Mouse (Mus musculus) adipocyte (in vitro differentiated cells): ENCODE data around the gene Osbpl3.

Source experiments
- DNase-seq: peaks from one replicate; pipeline ENCODE4 v3.0.0-alpha.2; 2016; ENCODE audit warnings: low spot score

The Osbpl3 gene

DNA sequence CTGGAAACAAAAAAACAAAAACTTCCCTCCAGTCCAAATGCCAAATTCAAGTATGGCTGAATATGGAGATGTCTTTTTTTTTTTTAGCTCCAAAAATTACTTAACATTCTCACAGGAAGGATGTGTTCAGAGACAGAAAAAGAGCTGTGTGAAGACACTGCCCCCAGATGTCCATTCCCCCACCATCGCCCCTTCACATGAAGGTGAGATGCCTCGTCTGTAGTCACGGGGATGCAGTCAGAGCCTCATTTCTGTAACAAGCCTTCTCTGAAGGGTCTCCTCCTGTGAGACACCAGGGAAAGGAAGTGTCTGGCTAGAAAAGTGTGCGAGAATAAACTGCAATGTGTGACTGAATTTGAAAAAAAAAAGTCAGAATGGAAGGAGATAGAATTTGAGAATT lies 53.1 kb downstream of the Osbpl3 start:
- DNase-seq: no peak

DNA sequence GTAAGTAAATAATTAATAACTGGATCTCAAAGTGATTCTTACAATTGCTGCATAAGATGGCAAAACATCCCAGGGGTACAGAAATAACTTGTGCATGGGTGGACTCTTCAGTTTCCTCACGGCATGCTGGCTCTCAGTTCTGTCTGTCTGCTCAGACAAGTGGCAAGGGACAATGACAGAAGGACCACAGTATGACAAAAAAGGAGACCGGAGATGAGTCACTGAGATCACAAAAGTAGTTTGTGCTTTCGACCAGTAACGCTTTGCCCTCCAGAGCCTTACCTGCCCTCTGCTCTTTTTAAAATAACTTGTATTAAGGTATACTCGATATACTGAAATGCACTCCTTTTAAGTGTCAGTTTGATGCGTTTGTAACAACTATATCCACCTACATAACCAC lies 55.8 kb downstream of the Osbpl3 start:
- DNase-seq: no peak

DNA sequence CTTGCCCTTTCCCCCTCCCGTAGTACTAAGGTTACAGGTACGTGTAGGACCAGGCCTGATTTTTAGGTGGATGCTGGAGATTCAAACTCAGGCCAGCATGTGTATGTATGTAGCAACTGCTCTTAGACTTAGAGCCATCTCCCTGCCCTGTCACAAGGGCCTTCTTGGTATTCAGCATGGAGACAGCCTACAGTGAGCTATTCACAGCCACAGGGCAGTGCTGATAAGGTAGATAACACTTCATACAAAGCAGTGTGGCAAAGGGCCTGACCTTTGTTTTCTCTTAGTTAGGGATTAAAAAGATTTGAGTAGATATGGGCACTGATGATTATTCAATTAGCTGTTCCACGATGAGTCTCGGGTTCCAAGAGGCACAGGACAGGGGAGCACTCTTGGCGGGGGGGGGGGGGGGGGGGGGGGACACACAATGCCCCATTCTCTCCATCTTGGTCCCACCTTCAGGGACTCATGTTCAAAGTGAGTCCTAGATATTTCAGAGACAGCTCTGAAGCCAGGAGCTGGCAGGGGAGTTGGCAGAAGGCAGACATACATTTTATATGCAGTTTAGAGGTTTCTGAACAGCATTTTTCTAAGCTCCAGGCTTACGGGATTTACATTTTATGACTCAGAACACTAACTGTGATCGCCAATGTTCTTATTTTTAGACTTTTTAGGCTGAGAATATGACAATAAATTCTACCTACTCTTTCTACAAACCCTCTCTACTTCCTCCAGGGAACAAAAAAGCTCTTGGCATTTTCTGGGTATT lies 56.4 kb downstream of the Osbpl3 start:
- DNase-seq: no peak

DNA sequence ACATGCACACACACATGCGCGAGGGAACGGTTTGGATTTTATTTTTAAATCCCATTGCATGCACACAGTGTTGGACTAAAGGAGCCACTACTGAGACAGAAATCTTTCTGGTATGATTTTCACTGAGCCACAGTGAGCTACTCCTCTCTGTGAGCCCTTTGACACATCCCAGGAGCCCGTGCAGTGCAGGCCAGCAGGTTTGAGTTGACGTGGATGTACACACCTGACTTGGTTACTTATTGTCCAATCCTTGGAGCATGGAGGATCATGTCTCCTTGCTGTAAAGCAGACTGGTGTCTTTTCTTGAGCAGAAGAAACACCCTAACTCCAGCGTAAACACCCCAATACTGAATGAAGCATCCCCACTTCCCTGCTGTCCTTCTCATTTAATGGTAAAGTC lies 57.7 kb downstream of the Osbpl3 start:
- DNase-seq: no peak

DNA sequence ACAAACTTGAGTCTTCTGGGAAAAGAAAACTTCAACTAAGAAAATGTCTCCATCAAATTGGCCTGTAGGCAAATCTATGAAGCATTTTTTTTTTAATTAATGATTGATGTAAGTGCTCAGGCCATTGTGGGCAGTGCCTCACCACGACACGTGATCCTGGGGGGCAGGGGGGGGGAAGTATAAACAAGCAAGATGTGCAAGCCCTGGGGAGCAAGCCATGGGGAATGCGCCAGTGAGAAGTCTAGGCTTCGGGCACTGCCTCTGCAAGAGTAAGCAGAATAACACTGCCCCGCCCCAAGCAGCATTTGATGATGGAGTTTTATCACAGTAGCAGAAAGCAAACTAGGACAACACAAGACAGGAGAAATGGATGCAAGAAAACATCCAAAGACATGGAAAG lies 58.9 kb downstream of the Osbpl3 start:
- no peak for DNase-seq

DNA sequence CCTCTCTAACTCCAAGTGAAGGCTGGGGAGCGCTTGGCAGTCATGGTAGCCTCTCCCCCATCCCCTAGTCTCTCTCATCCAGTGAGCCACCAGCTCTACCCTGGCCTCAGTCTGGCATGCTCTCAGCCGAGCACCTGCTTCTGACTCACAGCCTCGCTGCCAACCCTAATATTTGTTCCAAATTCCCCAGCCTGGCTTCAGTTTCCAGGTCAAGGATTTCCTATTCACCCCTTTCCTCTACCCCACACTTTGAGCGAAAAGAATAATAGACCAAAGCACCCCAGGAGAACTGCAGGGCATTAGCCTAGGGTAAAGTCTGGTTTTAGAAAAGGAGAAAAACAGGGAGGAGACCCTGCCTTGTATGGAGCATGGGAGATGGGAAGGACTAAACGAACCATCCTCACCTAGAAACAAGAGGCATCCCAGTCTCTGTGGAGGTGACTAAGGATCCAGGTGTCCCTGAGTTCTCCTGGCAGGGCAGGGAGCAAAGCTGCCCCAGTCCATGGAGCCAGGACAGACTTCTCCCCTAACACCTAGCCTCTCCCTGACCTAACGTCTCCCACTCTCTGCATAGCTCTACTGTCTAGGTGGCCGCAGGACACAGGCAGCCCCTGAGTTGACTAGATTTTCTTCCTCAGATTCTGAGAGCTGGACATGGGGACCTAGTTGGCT lies 60.2 kb downstream of the Osbpl3 start:
- DNase-seq: peak; percentile 39

DNA sequence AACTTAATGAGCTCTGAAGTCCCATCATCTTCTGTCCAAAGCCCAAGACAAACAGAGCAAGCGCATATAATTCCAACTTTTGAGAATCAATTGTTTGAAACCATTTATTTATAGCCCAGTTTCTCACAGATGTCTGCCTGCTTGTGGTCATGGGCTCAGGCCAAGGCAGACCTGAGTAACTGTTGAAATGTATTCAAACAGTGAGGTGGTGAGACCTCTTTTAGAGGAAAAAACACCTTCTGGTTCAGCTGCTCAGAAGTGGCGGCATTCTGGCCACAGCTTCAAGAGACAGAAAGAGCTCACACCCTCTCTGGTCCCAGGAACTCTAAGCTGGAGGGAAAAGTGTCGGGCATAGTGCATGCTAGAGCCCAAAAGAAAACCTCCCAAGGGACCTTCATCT lies 61.6 kb downstream of the Osbpl3 start:
- DNase-seq: no peak

DNA sequence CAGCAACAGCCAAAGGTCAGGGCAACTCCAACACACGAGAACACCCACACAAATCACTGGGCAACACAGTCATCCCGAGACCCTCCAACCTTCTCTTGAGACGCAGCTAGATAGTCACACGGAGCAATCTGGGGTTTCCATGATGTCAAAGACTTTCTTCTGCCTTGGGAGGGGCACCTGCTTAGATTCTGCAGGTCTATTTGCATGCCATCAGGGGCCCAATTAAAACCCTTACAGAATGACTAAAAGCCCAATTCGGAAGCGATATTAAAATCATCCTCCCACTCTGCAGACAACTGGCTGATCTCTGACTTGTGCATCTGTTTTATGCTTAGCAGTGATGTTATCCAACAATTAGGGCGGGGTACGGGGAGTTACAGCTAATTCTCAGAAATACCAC lies 62.0 kb downstream of the Osbpl3 start:
- DNase-seq: no peak

DNA sequence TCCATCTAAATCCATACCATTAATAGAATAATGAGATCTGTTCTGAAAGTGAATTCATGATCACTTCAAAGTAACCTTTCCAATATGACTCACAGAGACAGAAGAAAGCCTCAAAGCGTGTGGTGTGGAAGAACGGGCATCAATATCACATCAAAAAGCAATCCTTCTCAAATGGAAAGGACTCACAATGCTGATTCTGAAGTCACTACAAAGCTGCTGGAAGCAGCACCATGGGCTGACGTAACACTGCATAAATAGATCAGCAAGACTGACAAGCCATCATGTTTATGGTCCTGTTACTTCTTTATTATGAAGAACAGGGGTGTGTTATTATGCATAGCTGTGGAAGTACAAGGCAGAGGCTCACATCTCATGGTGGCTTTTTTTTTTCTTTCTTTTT lies 64.0 kb downstream of the Osbpl3 start:
- DNase-seq: no peak

DNA sequence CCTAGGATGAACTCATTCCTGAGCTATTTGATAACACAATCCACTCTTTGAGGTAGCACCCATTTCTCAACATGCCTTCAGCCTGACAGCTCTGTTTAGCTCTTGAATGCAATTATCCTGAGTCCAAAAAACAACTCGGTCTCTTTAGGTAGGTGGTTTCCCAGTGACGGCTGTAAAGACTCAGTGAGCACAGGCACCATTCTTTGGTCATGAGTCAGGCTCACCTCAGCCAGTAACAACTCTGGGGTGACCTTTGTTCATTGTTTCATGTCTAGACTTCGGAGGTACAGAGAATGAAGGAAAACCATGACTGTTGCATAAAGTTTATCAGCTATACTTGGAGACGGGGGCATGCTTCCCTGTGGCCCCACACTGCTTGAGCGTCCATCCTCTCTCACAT lies 65.7 kb downstream of the Osbpl3 start:
- no peak for DNase-seq

DNA sequence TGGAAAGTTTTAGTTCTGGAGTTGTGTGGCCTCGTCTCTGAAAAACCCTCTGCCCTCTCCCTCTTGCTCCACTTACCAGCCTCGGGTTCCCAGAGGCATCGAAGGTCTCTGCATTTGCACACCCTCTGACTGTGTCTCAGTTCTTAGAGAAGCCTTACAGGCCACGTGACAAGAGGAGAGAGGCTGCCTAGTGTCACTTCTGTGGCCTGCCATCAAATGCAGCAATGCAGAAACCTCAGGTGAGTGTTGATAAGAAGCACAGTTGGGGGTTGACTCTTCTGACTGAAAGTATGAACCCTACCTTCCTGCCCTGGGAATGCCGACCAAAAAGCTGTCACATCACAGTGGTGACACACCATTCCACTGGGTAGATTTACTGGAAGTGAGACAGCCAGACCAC lies 68.4 kb downstream of the Osbpl3 start:
- DNase-seq: no peak

DNA sequence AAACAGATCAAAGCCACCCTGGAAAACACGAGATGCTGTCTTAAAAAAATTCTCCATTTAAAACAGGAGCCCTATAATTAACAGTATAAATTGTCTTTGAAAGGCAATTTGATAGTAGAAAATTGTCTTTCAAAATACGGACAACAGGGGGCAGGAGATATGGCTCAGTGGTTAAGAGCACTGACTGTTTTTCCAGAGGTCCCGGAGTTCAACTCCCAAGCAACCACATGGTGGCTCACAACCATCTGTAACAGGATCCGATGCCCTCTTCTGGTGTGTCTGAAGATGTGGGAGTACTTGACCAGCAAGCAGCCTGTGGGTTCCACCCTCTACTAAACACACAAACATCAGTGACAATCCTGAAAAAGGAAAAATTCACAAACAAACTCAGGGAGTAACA lies 69.5 kb downstream of the Osbpl3 start:
- peak; percentile 51 for DNase-seq

DNA sequence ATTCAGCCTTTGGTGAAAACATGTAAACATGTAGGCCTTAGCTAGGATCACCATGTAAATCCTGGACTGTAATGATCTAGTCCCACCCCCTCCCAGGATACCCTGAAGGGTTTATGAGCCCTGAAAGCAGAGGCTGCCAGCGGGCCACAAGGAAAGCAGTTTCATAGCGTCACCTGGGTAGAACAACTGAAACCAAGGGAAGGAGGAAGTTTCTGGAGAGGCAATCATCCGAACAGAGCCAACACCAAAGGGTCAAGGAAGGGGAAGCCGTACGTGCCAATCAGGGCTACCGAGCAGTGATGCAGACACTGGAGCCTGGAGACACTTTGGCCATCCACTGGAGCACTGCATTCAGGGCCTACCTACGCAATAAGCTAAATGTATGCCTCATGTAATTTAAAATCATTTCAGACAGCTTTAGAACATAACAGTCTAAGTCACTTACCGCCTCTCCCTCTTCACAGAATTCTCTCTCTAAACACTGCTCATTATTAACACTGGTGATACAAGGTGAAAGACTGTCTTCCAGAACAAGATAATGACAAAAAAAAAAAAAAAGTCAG lies 70.5 kb downstream of the Osbpl3 start:
- DNase-seq: no peak

DNA sequence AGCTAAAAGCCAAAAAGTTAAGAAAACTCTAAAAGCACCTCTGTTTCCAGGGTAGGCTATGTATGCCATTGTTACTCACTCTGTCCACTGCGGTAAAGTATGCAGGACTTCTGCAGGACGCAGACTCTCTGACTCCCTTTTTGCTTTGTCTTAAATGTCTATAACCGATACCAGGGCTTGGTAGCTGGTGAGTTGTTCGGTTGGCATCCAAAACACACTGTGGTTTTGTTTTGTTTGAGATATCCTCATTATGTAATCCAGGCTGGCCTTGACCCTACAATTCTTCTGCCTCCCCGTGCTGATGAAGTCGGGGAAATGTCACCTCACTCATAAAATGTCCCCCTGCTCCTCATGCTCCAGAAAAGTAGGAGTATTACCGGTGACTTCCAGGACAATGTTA lies 73.3 kb downstream of the Osbpl3 start:
- DNase-seq: peak; percentile 80

DNA sequence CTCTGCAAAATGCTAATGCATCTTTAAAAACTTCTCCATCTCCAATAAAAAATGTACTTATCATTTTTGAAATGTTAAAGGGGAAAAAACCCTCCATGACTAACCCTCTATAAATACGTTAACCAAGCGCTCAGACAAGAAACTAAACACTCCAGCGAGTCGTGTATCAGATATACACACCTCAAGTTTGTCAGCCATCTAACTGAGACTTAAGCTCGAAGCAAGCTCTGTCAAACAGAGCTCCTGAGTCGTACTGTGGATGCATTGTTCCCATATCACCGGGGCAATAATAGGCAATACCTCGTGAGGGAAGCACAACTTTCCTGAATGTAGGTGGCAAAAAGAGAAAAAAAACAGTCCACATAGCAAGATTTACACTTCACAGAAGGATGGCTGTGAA lies 73.8 kb downstream of the Osbpl3 start:
- DNase-seq: no peak

DNA sequence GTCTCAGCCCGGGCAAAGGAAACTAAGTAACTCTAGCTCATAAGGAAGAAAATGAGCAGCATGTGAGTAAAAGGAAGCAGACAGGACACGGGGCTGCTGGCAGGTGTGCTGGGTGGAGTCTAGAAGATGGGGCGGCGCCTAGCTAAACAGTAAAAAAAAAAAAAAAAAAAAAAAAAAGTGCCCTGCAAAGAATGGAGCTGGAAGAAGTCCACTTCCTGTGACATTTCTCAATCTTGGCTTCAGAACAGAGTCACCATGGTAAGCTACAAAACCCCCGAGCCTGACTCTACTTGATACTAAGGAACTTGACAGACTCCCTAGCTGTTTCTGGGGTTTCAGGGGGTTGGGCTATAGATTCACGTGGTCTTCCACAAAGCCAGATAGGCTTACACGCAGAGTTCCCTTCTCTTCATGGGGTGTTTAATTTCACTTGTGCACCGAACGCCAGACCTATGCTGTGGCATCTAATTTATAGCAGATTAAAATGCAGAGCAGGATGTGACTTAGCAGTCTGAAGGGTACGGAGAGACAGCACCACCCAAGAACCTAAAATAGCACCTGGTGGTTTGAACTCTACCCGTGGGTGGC lies 74.4 kb downstream of the Osbpl3 start:
- peak; percentile 88 for DNase-seq

DNA sequence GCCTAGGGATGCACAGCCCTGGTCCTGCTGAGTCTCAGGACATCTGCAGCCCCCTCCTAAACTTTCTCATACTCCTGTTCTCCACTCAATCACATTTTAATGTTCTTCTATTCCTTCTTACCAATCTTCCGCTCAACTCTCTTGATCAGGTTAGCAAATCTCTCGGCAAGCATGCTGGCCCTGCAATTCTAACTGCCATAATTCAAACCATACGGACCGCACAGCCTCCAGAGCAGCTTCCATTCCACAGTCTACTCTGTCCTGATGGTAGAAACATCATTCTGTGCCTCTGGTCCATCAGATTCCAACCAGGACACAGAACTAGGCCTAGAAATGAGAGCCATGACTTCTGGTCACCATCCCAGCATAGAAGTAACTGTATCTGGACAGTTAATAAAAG lies 76.3 kb downstream of the Osbpl3 start:
- no peak for DNase-seq

DNA sequence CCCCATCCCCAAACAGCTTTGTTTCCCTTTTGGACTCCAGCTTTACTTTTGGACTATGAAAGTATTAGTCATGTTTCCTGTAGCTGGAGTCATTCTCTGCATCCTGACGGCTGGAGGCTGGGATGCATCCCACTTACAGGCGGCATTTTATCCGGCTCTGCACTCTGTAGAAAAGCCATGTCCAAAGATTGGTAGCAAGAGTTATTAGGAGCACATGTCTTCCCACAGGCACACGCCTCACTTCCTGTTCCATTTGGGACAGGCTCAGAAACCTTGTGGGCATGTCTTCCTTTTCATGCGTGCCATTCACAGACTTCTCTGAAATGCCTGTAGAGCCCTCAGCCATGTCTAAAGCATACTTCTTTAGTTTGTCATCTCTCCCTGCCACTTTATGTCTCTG lies 76.9 kb downstream of the Osbpl3 start:
- peak; percentile 63 for DNase-seq

DNA sequence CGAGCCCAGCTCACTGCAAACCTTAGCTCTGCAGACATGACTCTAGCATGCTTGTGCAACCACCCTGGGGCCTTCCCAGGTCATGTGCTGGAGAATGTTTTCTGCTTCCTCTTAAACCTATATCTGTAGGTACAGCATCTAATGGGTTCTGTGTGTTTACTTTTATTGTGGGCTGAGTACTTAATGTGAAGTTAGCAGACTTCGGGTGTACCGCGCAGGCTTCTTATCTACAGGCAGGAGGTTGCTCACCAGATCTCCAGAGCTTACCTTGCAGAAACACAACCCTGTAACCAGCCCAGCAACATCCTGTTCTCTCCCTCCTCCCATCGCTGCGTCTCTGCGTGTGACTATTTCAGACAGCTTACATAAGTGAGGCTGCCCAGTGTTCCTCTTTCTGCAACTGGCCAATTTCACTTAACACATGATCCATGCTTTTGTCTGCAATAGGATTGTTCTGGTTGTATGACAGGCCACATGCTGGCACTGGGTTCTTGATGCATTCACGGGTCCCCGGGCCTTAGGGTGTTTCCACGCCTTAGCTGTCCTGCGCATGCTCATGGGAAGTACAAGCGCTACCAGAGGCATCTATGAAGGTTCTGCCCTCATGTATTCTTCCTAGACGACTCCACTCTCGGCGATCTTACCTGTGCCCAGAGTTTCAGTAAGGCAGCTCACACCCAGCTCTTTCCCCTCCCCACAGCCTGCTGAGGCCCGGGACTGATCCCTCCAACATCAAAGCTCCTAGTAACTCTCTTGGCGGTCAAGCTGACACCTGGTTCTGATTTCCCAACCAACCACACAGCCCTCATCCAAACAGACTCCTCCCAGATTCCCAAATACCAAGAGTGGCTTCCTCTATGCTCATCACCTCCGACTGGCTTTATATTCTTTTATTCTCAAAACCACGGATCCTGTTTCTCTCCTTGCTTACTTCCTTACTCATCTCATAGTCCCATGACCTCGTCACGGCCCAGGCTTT lies 78.0 kb downstream of the Osbpl3 start:
- DNase-seq: no peak

DNA sequence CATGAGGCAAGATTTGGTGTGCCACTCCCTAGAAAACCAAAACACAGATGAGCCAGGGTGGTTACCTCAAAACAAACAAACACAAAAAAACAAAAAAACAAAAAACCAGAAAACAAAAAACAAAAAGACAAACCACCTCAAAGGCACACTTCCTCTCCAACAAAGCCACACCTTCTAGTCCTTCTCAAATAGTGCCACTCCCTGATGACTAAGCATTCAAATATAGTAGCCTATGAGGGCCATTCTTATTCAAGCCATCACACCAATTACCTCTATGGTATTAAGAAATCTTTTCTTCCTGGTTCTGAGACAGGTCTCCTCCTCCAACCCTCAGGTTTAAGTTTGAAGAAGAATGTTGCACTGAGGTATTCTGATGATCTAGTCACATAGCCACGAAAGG lies 79.3 kb downstream of the Osbpl3 start:
- DNase-seq: no peak

DNA sequence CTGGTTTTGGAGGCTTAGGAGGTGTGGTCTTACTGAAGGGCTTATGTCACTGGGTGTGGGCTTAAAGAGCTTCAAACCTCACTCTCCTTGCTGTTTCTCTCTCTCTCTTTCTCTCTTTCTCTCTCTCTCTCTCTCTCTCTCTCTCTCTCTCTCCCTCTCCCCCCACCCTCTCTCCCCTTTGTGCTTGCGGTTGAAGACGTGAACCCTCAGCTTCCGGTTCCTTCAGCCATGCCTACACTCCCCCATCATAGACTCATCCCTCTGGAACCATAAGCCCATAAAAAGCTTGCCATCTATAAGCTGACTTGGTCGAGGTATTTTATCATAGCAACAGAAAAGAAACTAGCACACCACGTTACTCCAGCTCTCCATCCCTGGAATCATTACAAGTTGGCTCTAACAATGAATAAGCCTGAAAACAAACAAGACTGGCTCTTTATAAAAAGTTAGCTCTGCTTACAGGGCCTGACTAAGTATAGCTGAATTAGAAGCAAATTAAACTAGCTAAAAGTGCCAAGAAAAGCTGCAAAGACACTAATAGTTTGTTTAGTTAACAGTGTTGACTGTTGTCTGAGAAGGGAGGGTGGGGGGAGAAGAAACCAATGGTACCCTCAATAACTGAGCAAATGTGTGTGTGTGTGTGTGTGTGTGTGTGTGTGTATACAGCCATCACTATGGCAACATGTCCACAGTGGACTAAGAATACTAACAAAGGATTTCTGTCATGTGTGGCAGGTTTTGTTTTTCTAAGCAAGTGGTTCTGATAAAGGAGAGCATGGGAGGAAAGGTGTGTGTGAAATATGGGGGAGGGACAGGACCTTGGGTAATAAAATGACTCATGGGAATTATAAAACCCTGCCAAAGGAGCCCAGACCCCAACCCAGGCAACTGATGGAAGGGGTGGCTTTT lies 83.2 kb downstream of the Osbpl3 start:
- DNase-seq: no peak
